Mouse (Mus musculus) MEL (cell line): ENCODE results near the gene Kl. TPM values are rescaled to one million over a fixed set of nuclear protein-coding genes. Genes with fewer than 3 reads are reported as not detected.

Experiments
- DNase-seq: peaks from one replicate; pipeline ENCODE4 v3.0.0; 2011; ENCODE audit warnings: low read depth, low spot score
- H3K27ac ChIP-seq: 2 replicates; pipeline ENCODE4 v1.5.1; 2012; ENCODE audit warnings: low read depth, mild to moderate bottlenecking, control low read depth, low read length, moderate library complexity; ENCODE audit not compliant: control insufficient read depth
- H3K27me3 ChIP-seq, 2 experiments: fragments of 150-350 bp in 1 of 2; sonication (generic) in 1 of 2; 2 replicates each; pipeline ENCODE4 v1.6.1; 2012; ENCODE audit warnings: low read length in 2 of 2, mild to moderate bottlenecking in 2 of 2, improper control_type of control experiment in 1 of 2, moderate library complexity in 1 of 2; ENCODE audit not compliant: insufficient read depth in 2 of 2, control insufficient read depth in 1 of 2
- H3K36me3 ChIP-seq, 2 experiments: 2 replicates each; pipeline ENCODE4 v1.6.1; 2012 to 2014; ENCODE audit warnings: low read length in 2 of 2, improper control_type of control experiment in 1 of 2, inconsistent platforms in 1 of 2, mild to moderate bottlenecking in 1 of 2; ENCODE audit not compliant: insufficient read depth in 2 of 2, control insufficient read depth in 1 of 2
- H3K4me1 ChIP-seq, 2 experiments: fragments of 150-350 bp in 1 of 2; sonication (generic) in 1 of 2; 2 replicates each; pipeline ENCODE4 v1.6.1; 2012; ENCODE audit warnings: low read length in 2 of 2, improper control_type of control experiment in 1 of 2, mild to moderate bottlenecking in 1 of 2; ENCODE audit not compliant: insufficient read depth in 2 of 2, control insufficient read depth in 1 of 2
- H3K4me3 ChIP-seq, 2 experiments: fragments of 150-350 bp in 1 of 2; sonication (generic) in 1 of 2; 2 replicates each; pipeline ENCODE4 v1.5.1; 2012; ENCODE audit warnings: low read depth in 2 of 2, low read length in 2 of 2, mild to moderate bottlenecking in 2 of 2, moderate library complexity in 2 of 2, control low read depth in 1 of 2, improper control_type of control experiment in 1 of 2; ENCODE audit not compliant: control insufficient read depth in 1 of 2, insufficient read depth in 1 of 2
- H3K79me2 ChIP-seq: 2 replicates; pipeline ENCODE4 v1.6.1; 2012; ENCODE audit warnings: mild to moderate bottlenecking, low read length, moderate library complexity; ENCODE audit not compliant: control insufficient read depth, poor library complexity, insufficient read depth
- H3K9ac ChIP-seq: 2 replicates; pipeline ENCODE4 v1.6.1; 2012; ENCODE audit warnings: low read depth, mild to moderate bottlenecking, control low read depth, low read length, moderate library complexity; ENCODE audit not compliant: control insufficient read depth, poor library complexity, severe bottlenecking
- H3K9me3 ChIP-seq: fragments of 150-350 bp; sonication (generic); replicated peaks from 2 replicates; pipeline ENCODE4 v1.6.1; 2012; ENCODE audit warnings: mild to moderate bottlenecking, low read length, improper control_type of control experiment, moderate library complexity; ENCODE audit not compliant: insufficient read depth
- BHLHE40 ChIP-seq: IDR thresholded peaks from 2 replicates; pipeline ENCODE4 v1.6.1; 2012; ENCODE audit warnings: low read depth, mild to moderate bottlenecking, inconsistent platforms, low read length, improper control_type of control experiment, borderline replicate concordance
- CTCF ChIP-seq, 3 experiments: IDR thresholded peaks in 2 of 3; conservative IDR thresholded peaks in 1 of 3; 2 replicates each; pipeline ENCODE4 v1.5.1; 2011 to 2012; ENCODE audit warnings: low read length in 3 of 3, low read depth in 2 of 3, mild to moderate bottlenecking in 2 of 3, improper control_type of control experiment in 1 of 3, inconsistent platforms in 1 of 3, mixed read lengths in 1 of 3, moderate library complexity in 1 of 3; ENCODE audit not compliant: control insufficient read depth in 1 of 3, insufficient read depth in 1 of 3, poor library complexity in 1 of 3, severe bottlenecking in 1 of 3
- E2F4 ChIP-seq: IDR thresholded peaks from 2 replicates; pipeline ENCODE4 v1.6.1; 2011; ENCODE audit warnings: low read depth, low read length, improper control_type of control experiment, borderline replicate concordance
- ETS1 ChIP-seq: IDR thresholded peaks from 2 replicates; pipeline ENCODE4 v1.6.1; 2012; ENCODE audit warnings: low read depth, mild to moderate bottlenecking, inconsistent platforms, low read length, improper control_type of control experiment, moderate library complexity
- GABPA ChIP-seq: IDR thresholded peaks from 2 replicates; pipeline ENCODE4 v1.6.1; 2012; ENCODE audit warnings: low read depth, mild to moderate bottlenecking, inconsistent platforms, low read length, improper control_type of control experiment, moderate library complexity
- GATA1 ChIP-seq: IDR thresholded peaks from 2 replicates; pipeline ENCODE4 v1.6.1; 2011; ENCODE audit warnings: low read depth, low read length, improper control_type of control experiment
- HCFC1 ChIP-seq: IDR thresholded peaks from 2 replicates; pipeline ENCODE4 v1.6.1; 2012; ENCODE audit warnings: low read depth, mild to moderate bottlenecking, inconsistent platforms, low read length, improper control_type of control experiment, moderate library complexity
- KAT2A ChIP-seq: conservative IDR thresholded peaks from 2 replicates; pipeline ENCODE4 v1.6.1; 2012; ENCODE audit warnings: low read depth, low read length, improper control_type of control experiment, inconsistent platforms
- MAFK ChIP-seq: IDR thresholded peaks from 2 replicates; pipeline ENCODE4 v1.6.1; 2011; ENCODE audit warnings: low read depth, mild to moderate bottlenecking, low read length, improper control_type of control experiment, borderline replicate concordance
- MEF2A ChIP-seq: IDR thresholded peaks from 2 replicates; pipeline ENCODE4 v1.6.1; 2014; ENCODE audit warnings: low read depth, mild to moderate bottlenecking, inconsistent platforms, low read length, improper control_type of control experiment; ENCODE audit not compliant: poor library complexity, insufficient replicate concordance, severe bottlenecking; ENCODE audit errors: extremely low read depth
- MXI1 ChIP-seq: IDR thresholded peaks from 2 replicates; pipeline ENCODE4 v1.6.1; 2011; ENCODE audit warnings: mild to moderate bottlenecking, low read depth, low read length, improper control_type of control experiment
- MYB ChIP-seq: IDR thresholded peaks from 2 replicates; pipeline ENCODE4 v1.6.1; 2011; ENCODE audit warnings: mild to moderate bottlenecking, low read depth, low read length, improper control_type of control experiment
- NELFE ChIP-seq: IDR thresholded peaks from 2 replicates; pipeline ENCODE4 v1.6.1; 2011; ENCODE audit warnings: low read depth, low read length, improper control_type of control experiment
- POLR2A ChIP-seq, 2 experiments: IDR thresholded peaks; 2 replicates each; pipeline ENCODE4 v1.6.1; 2011 to 2012; ENCODE audit warnings: low read length in 2 of 2, mild to moderate bottlenecking in 2 of 2, control low read depth in 1 of 2, improper control_type of control experiment in 1 of 2, low read depth in 1 of 2, moderate library complexity in 1 of 2; ENCODE audit not compliant: control insufficient read depth in 1 of 2, insufficient read depth in 1 of 2, poor library complexity in 1 of 2
- POLR2AphosphoS2 ChIP-seq: IDR thresholded peaks from 2 replicates; pipeline ENCODE4 v1.6.1; 2011; ENCODE audit warnings: low read length, improper control_type of control experiment
- RCOR1 ChIP-seq: IDR thresholded peaks from 2 replicates; pipeline ENCODE4 v1.6.1; 2012; ENCODE audit warnings: low read depth, mild to moderate bottlenecking, inconsistent platforms, low read length, improper control_type of control experiment
- SIN3A ChIP-seq: IDR thresholded peaks from 2 replicates; pipeline ENCODE4 v1.6.1; 2012; ENCODE audit warnings: low read length, improper control_type of control experiment, inconsistent platforms
- SMC3 ChIP-seq: IDR thresholded peaks from 2 replicates; pipeline ENCODE4 v1.6.1; 2011; ENCODE audit warnings: low read depth, low read length, improper control_type of control experiment
- TAL1 ChIP-seq: IDR thresholded peaks from 2 replicates; pipeline ENCODE4 v1.6.1; 2012; ENCODE audit warnings: mild to moderate bottlenecking, inconsistent platforms, low read length, moderate library complexity, mixed read lengths
- USF2 ChIP-seq, 2 experiments: IDR thresholded peaks; 2 replicates each; pipeline ENCODE4 v1.6.1; 2011 to 2012; ENCODE audit warnings: improper control_type of control experiment in 2 of 2, low read length in 2 of 2, borderline replicate concordance in 1 of 2, inconsistent platforms in 1 of 2, low read depth in 1 of 2, mild to moderate bottlenecking in 1 of 2; ENCODE audit not compliant: insufficient read depth in 1 of 2
- ZC3H11A ChIP-seq: IDR thresholded peaks from 2 replicates; pipeline ENCODE4 v1.6.1; 2012; ENCODE audit warnings: low read depth, mild to moderate bottlenecking, inconsistent platforms, low read length, improper control_type of control experiment
- ZKSCAN1 ChIP-seq: IDR thresholded peaks from 2 replicates; pipeline ENCODE4 v1.6.1; 2012; ENCODE audit warnings: low read depth, mild to moderate bottlenecking, inconsistent platforms, low read length, improper control_type of control experiment, moderate library complexity
- ZNF384 ChIP-seq: IDR thresholded peaks from 2 replicates; pipeline ENCODE4 v1.6.1; 2012; ENCODE audit warnings: low read depth, mild to moderate bottlenecking, inconsistent platforms, low read length, improper control_type of control experiment
- polyA plus RNA-seq, 2 experiments: library from polyadenylated mRNA; stranded (reverse) in 1 of 2; unstranded in 1 of 2; fragments of >175 nt in 1 of 2; fragments of >200 nt in 1 of 2; gene quantifications; 2 replicates each; pipeline versions ENCODE4 v1.2.1 to v1.2.4; 2012; ENCODE audit warnings: low replicate concordance in 2 of 2, low read depth in 1 of 2; ENCODE audit not compliant: insufficient read length in 2 of 2, insufficient read depth in 1 of 2, missing spikeins in 1 of 2
- total RNA-seq: library from RNA; depleted of rRNA; stranded (reverse); fragments of 300-350 nt; gene quantifications from 2 replicates; pipeline ENCODE4 v1.2.3, GENCODE M21; 2012

Kl gene
- total and polyA plus RNA-seq, 3 experiments, result not detected

DNA sequence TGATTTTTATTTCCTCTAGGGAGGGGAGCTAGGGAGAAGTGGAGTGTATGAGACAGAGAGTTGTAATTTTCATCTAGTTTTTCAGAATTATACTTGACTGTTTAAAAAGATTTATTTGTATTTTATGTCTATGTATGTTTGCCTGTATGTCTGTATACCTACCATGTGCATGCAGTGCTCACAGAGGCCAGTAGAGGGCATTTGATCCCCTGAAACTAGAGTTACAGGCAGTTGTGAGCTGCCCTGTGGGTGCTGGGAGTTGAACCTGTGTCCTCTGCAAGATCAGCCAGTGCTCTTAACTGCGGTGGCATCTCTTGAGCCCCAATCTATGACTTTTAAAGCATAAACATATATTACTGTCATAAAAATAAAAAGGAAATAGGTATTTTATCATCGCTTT, 15.5 kb downstream of the Kl start:
- Histone ChIP-seq H3K27me3 (no peaks in the 10 kb centered on the region), H3K36me3 (no peaks in the 10 kb centered on the region), H3K79me2 (no peaks in the 10 kb centered on the region), H3K4me3 (no peak overlapping the region), H3K9me3 (no peaks in the 10 kb centered on the region), H3K4me1 (no peaks in the 10 kb centered on the region), H3K9ac (no peak overlapping the region), H3K27ac (no peak overlapping the region)
- TF ChIP-seq SMC3 (0 out of 2 replicates have a peak, but pooled peaks have one; percentile 12), MAFK (no peak), NELFE (no peak), CTCF (IDR thresholded peaks at IDR 0.05 in 2 of 3, conservative IDR thresholded peaks at IDR 0.05 in 1 of 3; ENCODE audit: control insufficient read depth in 1 of 3, insufficient read depth in 1 of 3, low read depth in 2 of 3, low read length in 3 of 3, poor library complexity in 1 of 3, severe bottlenecking in 1 of 3) (peak; percentile 14 to 28 (median 22); a peak in 3 of 6 replicates), ZNF384 (no peak)
- DNase-seq, result peak; percentile 20

DNA sequence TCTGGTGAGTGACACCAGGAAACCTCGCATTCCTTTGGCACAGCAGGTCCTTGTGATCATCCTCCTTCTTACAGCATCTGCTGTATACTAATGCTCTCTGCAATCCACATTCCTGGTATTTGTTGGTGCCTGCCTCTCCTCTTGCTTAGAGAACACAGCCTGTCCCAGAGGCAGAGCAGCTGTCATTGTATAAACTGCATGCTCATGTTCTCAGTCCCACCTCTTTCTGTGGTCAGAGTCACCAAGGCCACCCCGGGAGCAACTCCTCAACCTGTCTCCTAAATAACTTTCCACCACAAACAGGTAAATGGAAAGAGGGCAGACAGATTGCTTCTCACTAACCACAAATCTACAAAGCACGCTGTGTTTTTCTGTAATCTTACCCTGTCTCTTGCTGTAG, 18.1 kb downstream of the Kl start:
- no peak for DNase-seq
- no peaks in the 10 kb centered on the region for H3K4me1 ChIP-seq
- TF ChIP-seq MXI1, result no peak
- no peak for TF ChIP-seq POLR2A (IDR thresholded peaks at IDR 0.05; ENCODE audit: control insufficient read depth in 1 of 2, insufficient read depth in 1 of 2, low read depth in 1 of 2, low read length in 2 of 2, poor library complexity in 1 of 2)
- TF ChIP-seq MYB, result no peak
- TF ChIP-seq ZNF384, result no peak
- TF ChIP-seq USF2 (IDR thresholded peaks at IDR 0.05; ENCODE audit: borderline replicate concordance in 1 of 2, insufficient read depth in 1 of 2, low read depth in 1 of 2, low read length in 2 of 2), result no peak
- no peak for TF ChIP-seq POLR2AphosphoS2
- TF ChIP-seq HCFC1, result no peak
- TF ChIP-seq ETS1, result no peak
- TF ChIP-seq ZKSCAN1, result no peak
- TF ChIP-seq SIN3A, result no peak
- no peak for TF ChIP-seq RCOR1
- H3K79me2 ChIP-seq, result no peaks in the 10 kb centered on the region
- H3K9me3 ChIP-seq, result no peaks in the 10 kb centered on the region
- H3K27me3 ChIP-seq, result no peaks in the 10 kb centered on the region
- H3K9ac ChIP-seq, result no peak overlapping the region
- no peak overlapping the region for H3K4me3 ChIP-seq
- H3K36me3 ChIP-seq, result no peaks in the 10 kb centered on the region
- no peak overlapping the region for H3K27ac ChIP-seq

DNA sequence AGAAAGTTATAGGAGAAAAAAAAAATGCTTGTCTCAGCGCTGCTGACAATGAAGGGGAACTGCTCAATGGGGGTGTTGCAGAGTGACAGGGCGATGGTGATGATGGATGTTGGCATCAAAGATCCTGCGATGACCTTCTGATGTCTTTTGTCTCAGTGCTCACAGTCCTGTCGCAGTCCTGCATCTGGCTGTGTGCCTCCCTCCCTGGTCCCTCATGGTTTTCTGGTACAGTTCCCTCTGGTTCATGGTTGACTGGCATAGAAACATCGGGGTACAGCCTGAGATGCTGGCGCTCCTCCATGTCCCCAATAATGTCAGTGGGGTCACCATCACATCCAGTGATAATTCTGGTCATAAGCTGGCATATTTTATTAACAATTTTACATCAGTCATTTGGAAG, 18.7 kb downstream of the Kl start:
- no peak overlapping the region for H3K27ac ChIP-seq
- H3K9me3 ChIP-seq, result no peaks in the 10 kb centered on the region
- DNase-seq, result no peak
- no peak overlapping the region for H3K9ac ChIP-seq
- no peaks in the 10 kb centered on the region for H3K27me3 ChIP-seq
- H3K4me1 ChIP-seq, result no peaks in the 10 kb centered on the region
- no peaks in the 10 kb centered on the region for H3K36me3 ChIP-seq
- no peaks in the 10 kb centered on the region for H3K79me2 ChIP-seq
- H3K4me3 ChIP-seq, result no peak overlapping the region
- TF ChIP-seq CTCF (IDR thresholded peaks at IDR 0.05 in 2 of 3, conservative IDR thresholded peaks at IDR 0.05 in 1 of 3; ENCODE audit: control insufficient read depth in 1 of 3, insufficient read depth in 1 of 3, low read depth in 2 of 3, low read length in 3 of 3, poor library complexity in 1 of 3, severe bottlenecking in 1 of 3) (no peak), MEF2A (no peak), TAL1 (no peak), MAFK (no peak), MXI1 (no peak), GATA1 (no peak), BHLHE40 (no peak), ZC3H11A (no peak), NELFE (no peak), KAT2A (no peak), ZKSCAN1 (no peak), GABPA (no peak), E2F4 (no peak)
